Mouse (Mus musculus) lung, adult 2 months (tissue): ENCODE measurements around the gene Tm9sf3. TPM values are rescaled to one million over a fixed set of nuclear protein-coding genes. Genes with fewer than 3 reads are reported as not detected.
"Not testable (repeated sequence)": the region's sequence is repeated elsewhere in the genome, so short reads cannot be mapped to it uniquely, and the experiment has no call there.

Source experiments
- DNase-seq: peaks from one replicate; pipeline ENCODE4 v3.0.0; 2022
- H3K4me1 ChIP-seq: fragments of 200-500 bp; 2 replicates; pipeline ENCODE4 v1.6.1; 2011; ENCODE audit warnings: low read length; ENCODE audit not compliant: control insufficient read depth, insufficient read depth
- H3K4me3 ChIP-seq: fragments of 200-500 bp; replicated peaks from 2 replicates; pipeline ENCODE3; 2011; ENCODE audit warnings: low read depth, mild to moderate bottlenecking, control low read depth, low read length; ENCODE audit errors: extremely low read depth
- CTCF ChIP-seq: fragments of 200-500 bp; IDR thresholded peaks from 2 replicates; pipeline ENCODE4 v1.5.1; 2011; ENCODE audit warnings: mild to moderate bottlenecking, low read length, control low read depth; ENCODE audit not compliant: insufficient read depth
- POLR2A ChIP-seq: fragments of 200-500 bp; IDR thresholded peaks from 2 replicates; pipeline ENCODE4 v1.6.1; 2011; ENCODE audit warnings: low read depth, mild to moderate bottlenecking, control low read depth, low read length, borderline replicate concordance; ENCODE audit errors: extremely low read depth
- whole genome bisulfite sequencing: fragments of 180-500 bp; shearing (Covaris S2); methylation state at CpG from one replicate; pipeline ENCODE4 v1.1.7; 2018; 5-methylcytosine and 5-hydroxymethylcytosine counted together
- polyA plus RNA-seq: library from polyadenylated mRNA; depleted of rRNA; stranded (reverse); fragments of >200 nt; gene quantifications from 2 replicates; pipeline ENCODE4 v1.2.3, GENCODE M21; 2012; rRNA removed

Tm9sf3 gene
- polyA plus RNA-seq: 41.6 and 65.4 TPM in 2 replicates

DNA sequence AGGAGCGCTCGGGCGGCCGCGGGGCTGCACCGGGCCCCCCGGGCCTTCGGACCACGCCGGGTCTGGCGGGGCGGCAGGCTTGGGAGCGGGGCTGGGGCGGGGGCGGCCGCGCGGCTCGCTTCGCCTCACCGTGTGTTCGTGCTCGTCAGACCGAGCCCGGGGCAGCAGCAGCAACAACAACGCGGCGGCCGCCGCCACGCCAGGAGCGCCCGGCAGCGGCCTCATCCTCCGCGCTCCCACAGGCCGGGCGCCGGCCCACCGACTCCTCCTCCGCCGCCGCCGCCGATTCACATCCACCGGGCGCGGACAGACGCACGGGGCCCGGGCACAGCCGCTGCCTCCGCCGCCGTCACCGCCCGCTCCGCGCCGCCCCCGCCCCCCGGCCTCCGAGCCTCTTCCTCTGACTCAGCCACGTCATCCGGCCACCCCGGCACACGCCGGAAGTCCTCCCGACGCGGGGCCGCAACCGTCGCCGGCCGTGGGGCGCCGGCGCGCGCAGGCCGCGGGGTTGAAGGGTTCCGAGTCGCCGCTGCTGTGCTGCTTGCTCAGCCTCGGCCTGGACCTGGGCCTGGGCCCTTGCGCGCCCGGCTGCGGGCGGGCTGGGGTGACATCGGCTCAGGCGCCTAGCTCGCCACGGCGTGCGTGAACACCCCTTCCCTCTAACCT is at the start of gene Tm9sf3:
Gene Tm9sf3, minus strand, starts transcription at position 368 of the 666 bp plus-strand sequence.
- H3K4me3 ChIP-seq: peak within 1 kb of the TSS; percentile 76
- under 1% methylated on average over 83 of the region's 98 CpGs for WGBS
- DNase-seq: peak; percentile 84
- peaks cover 10% of the 10 kb centered on the region for H3K4me1 ChIP-seq
- peak; percentile 80; the same call in 1 of the 2 replicates for TF ChIP-seq POLR2A
- TF ChIP-seq CTCF: no peak

DNA sequence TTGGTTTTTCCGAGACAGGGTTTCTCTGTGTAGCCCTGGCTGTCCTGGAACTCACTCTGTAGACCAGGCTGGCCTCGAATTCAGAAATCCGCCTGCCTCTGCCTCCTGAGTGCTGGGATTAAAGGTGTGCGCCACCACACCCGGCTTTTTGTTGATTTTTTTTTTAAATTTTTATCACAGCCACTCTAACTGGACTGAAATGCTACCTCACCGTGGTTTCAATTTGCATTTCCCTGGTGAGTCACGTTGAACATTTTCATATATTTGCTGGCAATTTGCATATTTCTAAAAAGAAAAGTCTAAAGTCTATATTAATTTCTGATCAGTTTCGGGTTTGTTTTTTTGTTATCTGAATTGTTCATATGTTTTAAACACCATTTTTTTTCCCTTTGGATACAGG is 48.8 kb upstream of the Tm9sf3 start:
- DNase-seq, H3K4me1 ChIP-seq, H3K4me3 ChIP-seq: not testable (repeated sequence)
- 81% methylated on average over 8 of the region's 8 CpGs for WGBS

DNA sequence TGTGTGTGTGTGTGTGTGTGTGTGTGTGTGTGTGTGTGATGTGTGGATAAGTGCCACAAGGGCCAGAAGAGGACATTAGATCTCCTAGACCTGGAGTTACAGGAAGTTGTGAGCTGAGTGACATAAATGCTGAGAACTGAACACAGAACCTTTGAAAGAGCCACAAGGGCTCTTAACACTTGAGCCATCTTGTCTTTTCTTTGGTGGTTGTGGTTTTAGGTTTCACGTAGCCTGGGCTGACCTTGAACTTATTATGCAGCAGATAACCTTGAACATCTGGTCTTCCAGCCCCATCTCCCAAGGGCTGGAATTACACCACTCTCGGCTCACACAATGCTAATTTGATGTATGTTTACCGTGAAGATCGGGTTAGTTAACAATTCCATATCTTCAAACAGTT is 48.2 kb upstream of the Tm9sf3 start:
- peaks cover 2% of the 10 kb centered on the region for H3K4me1 ChIP-seq
- no peak for TF ChIP-seq CTCF
- no peak for TF ChIP-seq POLR2A
- no peak overlapping the region for H3K4me3 ChIP-seq
- 76% methylated on average over 4 of the region's 4 CpGs for WGBS
- no peak for DNase-seq

DNA sequence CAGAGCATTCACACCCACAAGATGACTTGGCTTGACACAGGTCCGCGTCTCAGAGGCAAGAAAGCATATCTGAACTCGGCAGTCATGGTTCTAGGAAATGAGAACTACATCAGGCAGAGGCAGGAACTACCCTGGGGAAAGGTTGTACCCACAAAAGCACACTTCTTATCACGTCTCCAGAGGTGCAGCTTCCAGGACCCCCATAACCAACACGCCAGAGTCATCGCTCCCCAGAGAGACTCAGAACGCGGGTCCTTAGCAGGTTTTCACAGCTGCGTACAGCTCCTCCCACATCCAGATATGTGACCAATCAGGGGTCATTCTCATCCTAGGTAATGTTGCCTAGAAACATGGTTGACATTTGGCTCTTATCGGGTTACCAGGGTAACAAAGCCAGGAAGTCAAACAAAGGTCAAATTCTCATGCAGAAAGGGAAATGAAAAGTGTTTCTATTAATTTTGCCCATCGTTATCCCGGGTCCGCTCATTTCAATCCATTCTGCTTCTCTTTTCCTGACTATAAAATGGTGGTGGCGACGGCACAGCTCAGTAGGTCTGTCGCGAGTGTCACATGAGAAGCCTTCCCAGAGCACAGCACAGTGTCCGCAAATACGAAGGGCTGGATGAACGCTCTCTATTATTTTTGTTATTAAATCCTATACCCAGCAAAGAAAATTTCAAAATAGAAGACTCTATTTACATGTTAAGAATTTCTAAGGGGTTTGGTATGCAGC is 47.3 kb upstream of the Tm9sf3 start:
- WGBS: 19% methylated on average over 20 of the region's 20 CpGs
- peaks cover 2% of the 10 kb centered on the region for H3K4me1 ChIP-seq
- H3K4me3 ChIP-seq: no peak overlapping the region
- no peak for DNase-seq
- no peak for TF ChIP-seq POLR2A
- TF ChIP-seq CTCF: no peak

DNA sequence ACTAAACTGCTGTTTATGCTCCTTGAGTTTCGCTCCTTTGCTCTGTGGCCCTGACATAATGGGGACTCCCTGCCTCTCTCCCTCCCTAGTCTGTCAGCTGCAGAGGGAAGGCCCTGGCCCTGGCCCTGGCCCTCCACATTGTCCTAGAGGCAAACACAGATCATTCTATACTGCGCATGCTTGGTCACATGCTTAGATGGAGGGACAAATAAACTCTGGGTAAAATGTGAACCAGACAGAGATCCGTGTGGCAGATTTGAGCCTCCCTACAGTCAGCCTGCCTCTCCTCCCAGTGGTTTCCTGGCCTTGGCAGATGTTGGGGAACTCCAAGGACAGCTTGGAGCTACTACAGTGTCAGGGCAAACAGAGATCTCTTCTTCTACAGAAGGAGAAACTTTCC is 40.1 kb upstream of the Tm9sf3 start:
- no peak overlapping the region for H3K4me3 ChIP-seq
- H3K4me1 ChIP-seq: no peaks in the 10 kb centered on the region
- 75% methylated on average over 3 of the region's 3 CpGs for WGBS
- TF ChIP-seq POLR2A: no peak
- TF ChIP-seq CTCF: no peak
- no peak for DNase-seq

DNA sequence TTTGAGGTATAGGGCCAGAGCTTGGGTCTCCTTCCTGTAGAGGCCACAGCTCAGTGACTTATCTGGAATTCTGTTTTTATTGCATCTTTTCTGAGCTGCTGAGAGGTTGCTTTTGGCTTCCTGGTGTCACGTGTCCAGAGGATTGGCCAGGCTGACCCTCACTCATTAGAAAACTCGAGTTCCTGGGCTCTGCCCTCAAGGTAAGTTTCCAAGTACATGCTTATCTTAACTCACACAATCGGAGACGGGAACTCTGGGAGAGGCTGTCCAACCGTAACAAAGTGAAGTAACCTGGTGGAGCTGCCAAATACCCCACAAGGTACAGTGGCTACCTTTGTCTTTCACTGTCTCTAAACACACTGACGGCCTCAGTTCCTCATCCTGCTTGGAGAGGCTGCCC is 39.6 kb upstream of the Tm9sf3 start:
- TF ChIP-seq POLR2A (no peak), CTCF (no peak)
- Histone ChIP-seq H3K4me3 (no peak overlapping the region), H3K4me1 (no peaks in the 10 kb centered on the region)
- 50% methylated on average over 6 of the region's 6 CpGs for WGBS
- no peak for DNase-seq

DNA sequence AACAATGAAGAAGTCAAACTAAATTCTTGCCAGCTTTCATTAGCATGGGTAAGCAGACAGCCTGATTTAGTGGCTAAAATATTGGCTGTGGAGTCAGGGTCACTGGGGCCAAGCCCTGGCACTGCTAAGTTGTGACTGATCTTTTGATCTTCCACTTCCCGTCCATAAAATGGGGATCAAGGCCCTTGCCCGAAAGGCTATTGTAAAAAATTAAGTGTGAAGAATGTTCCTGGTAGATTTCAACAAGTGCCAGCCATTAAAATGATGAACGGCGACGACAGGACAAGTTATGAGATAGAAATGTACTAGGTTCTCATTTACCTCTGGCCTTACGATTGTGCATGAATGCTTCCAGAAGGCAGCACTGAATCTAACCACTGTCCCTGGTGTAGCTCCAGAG is 38.1 kb upstream of the Tm9sf3 start:
- TF ChIP-seq POLR2A (no peak), CTCF (no peak)
- Histone ChIP-seq H3K4me3 (no peak overlapping the region), H3K4me1 (no peaks in the 10 kb centered on the region)
- no peak for DNase-seq
- 59% methylated on average over 6 of the region's 6 CpGs for WGBS

DNA sequence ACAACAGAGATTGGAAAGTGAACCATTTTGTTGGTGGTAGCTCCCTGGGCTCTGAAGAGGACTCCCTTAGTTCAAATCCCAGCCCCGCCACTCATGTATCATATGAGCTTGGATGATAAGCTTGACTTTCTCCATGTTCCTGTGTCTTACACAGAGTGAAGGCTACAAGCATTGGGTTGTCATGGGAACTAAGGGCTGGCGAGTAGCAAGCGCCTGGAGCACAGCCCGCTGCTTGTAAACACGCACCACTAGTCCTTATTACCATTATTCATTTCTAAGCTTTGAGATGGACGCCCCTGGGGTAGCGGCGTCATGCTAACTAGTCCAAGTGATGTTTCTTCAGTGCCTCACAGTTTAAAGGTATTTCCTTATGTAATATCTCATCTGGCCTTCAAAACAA is 35.6 kb upstream of the Tm9sf3 start:
- Histone ChIP-seq H3K4me1 (no peaks in the 10 kb centered on the region), H3K4me3 (no peak overlapping the region)
- no peak for DNase-seq
- WGBS: 86% methylated on average over 8 of the region's 8 CpGs
- TF ChIP-seq POLR2A (no peak), CTCF (no peak)

DNA sequence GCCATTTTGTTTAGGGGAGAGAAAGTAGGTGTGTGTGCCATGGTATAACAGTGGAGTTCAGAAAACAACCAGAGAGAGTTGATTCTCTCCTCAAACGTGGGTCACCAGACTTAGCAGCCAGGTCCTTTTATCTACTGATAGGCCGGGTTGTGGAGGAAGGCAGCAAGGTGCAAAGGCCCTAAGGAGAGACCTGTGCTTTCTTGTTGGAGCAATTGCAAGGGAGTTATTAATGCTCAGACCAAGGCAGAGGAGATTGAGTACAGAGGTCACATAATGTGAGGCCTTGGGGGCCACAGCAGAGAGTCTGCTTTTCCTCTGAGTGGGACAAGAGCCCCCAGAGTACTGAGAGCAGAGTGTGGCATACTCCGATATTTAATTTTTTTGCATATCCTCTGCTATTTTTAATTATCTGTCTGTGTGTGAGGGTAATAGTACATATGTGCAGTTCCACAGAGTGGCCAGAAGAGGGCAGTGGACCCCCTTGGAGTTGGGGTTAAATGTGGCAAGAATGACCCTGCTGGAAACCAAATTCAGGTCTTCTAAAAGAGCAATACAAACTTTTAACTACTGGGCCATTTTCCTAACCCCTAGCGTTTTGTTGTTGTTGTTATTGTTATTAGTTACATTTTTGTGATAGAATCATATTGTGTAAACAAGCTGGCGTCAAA is 27.3 kb upstream of the Tm9sf3 start:
- Histone ChIP-seq H3K4me3 (no peak overlapping the region), H3K4me1 (no peaks in the 10 kb centered on the region)
- TF ChIP-seq CTCF (peak; percentile 52), POLR2A (no peak)
- 66% methylated on average over 5 of the region's 5 CpGs for WGBS
- no peak for DNase-seq
